Mouse (Mus musculus): ENCODE measurements around the gene Sik3.

Sik3 gene

GRCm38 (mm10) chr9:46012091-46013008 is at the start of gene Sik3, which contains the start of gene Pafah1b2:
Gene Sik3 (plus strand): TSS chr9:46012820.
Gene Pafah1b2 (minus strand): TSS chr9:46012690.
- DNase-seq = peak; percentile 98

- no peak for DNase-seq
Observed at GRCm38 (mm10) chr9:45963577-45963976, 49.0 kb upstream of the Sik3 start.

DNA sequence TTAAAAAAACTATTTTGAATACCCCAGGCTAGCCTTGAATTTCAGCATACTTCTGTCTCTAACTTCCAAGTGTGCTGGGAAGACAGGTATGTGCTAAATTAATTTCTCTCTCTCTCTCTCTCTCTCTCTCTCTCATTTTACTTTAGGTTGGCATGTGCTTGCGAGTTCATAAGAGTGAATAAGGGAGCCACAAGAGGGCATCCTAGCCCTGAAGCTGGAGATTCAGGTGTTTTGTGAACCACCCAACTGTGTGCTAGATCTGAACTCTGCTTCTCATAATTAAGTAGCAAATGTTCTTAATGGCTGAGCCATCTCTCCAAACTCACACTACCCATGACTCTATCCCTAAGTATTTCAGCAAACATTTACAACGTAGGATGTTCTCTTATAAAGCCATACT is 35.7 kb upstream of the Sik3 start:
- no peak for DNase-seq

DNA sequence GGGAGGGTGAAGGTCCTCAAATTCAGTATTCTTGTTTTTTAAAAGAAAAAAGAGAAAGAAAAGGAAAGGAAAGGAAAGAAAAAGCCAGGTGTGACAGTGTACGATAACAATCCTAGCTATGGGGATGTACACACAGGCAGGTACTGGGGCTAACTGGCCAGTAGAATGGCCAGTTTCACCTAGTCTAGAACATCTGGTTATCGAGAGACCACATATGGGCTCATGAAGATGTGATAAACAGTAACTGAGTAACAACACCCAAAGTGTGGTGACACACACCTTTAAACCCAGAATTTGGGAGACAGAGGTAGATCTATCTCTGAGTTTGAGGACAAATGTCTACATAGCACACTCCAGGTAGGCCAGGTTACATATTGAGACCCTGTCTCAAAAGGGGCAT is 32.8 kb upstream of the Sik3 start:
- DNase-seq = no peak

- DNase-seq = no peak
Observed at GRCm38 (mm10) chr9:45980611-45981010, 32.0 kb upstream of the Sik3 start.

GRCm38 (mm10) chr9:45981331-45981730 is 31.3 kb upstream of the Sik3 start:
- DNase-seq = no peak

DNA sequence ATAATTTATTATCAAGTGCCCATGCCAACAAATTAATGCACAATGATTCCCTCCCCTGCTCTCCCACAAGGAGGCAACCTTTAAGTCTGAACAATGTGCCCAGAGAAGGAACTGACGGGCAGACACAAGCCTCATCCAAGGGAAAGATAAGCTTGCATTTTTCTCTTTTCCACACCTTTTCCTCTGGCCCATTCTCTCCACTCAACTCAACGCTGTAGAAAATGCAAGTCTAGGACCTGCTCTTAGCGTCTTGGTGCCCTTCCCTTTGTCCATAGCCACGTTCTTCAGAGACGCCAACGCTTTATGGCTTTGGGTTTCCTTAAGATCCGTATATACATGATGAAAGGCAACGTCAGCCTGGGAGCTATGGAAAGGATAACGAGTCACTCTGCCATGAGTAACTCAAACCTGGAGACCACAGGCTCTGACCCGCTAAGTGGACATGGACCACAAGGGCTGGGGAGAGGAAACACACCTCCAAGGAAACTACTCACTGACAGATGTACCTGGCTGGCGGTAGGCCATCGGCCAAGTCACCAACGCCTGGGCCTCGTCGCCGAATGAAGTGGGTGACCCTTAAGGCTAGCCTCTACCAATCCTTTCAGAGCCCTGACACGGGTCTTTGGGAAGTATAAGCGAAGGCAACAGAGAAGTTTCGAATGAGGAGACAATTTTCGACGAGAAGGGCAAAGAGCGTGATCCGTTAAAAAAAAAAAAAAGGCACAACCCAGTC is 28.8 kb upstream of the Sik3 start:
- DNase-seq = peak; percentile 53

GRCm38 (mm10) chr9:45984409-45985228 is 28.0 kb upstream of the Sik3 start:
- peak; percentile 94 for DNase-seq

- peak; percentile 79 for DNase-seq
Observed at GRCm38 (mm10) chr9:45985229-45985567, 27.4 kb upstream of the Sik3 start.

DNA sequence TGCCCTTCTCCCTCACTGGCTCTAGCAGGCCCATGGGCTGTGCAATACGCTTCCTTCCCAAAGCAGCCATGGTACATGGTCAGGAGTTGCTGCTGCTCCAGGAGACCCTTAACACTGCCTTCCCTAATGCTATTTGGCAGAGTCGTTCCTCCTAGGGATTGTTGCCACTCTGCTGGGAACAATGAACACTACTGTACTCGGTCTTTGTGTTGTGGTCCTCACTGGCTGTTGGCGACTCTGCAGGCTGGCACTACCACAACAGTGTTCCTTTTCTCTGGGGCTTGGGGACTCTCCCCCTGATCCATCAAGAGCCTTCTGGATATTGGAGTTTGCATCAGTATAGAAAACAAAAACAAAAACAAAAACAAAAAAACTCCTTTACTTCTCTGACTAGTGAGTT is 13.6 kb upstream of the Sik3 start:
- DNase-seq = no peak

DNA sequence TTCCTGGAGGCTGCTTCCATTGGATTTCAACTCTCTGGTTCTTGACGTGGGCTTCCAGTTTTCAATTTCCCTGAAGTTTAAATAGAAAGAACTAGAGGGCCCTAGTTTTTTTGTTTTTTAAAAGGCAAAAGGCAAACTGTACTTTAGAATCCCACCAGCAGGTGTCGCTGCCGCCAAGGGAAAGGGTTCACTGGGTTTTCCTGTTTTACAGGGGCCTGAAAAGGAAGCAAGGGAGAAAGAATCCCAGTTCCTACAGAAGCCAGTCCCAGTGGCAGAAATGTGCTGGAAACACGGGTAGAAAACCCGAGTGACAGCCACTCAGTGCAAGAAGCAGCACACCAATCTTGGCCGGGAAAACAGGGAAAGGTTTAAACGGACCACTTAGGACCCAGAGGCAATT is 8.9 kb upstream of the Sik3 start:
- DNase-seq = peak; percentile 91

DNA sequence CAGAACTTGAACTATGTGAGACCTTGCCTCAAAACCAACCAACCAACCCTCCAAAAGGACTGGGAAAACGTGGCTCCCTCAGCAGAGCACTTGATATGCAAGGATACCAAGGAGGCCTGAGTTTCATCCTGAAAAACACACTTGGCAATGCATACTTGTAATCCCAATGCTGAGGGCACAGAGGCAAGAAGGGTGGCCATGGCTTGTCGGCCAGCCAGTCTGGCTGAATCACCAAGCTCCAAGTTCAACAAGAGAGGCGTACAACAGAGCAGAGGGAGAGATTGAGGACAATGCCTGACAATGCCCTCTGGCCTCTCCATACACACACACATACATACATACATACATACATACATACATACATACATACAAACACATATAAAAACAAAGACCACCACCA is 8.1 kb upstream of the Sik3 start:
- DNase-seq = no peak

DNA sequence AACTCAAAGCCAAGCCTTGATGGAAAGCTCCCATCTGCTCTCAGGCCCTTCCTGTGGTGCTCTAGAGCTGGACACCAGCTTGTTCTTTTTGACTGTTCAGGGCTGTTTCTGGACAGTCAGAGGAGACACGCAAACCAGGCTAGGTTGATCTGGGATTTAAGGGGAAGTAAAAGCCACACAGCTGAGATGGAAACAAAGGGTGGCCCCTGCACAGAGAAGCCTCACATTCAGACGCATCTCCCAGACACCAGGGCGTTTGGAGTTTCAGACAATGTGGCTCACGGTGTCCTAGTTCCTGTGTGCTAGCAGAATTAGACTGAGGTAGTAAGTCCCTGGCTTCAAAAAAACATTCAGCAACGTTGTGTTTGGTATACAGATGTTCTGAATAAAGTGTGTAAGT is 6.4 kb upstream of the Sik3 start:
- no peak for DNase-seq

DNA sequence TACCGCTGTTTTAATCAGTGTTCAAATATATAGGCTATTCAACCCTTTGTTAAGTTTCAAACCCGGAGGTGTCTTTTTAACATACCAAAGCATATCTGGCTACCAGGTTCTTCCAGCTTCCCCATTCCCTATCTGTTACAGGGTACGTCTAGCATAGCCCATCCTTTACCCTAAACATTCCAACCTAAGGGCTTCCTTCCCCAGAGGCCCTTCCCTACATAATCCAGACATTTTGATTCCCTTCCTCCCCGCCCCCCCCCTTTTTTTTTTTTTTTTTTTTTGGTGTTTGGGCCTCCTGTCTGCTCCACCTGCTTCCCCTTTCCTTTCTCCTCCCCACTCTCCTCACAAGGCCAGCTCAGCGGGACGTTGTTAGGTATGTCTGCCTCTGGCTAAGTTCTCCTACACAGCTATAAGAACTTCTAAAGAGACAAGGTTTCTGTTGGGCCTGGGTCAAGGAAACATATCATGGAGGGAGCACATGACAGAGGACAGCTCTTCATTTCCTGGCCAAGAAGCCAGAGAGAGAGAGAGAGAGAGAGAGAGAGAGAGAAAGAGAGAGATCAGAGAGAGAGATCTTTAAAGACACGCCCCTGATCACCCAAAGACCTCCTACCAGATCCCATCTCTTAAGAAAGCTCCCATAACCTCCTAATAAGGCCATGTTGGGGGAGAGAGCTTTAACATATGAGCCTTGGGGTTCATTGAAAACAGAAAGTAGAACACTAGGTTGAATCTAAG is 3.5 kb upstream of the Sik3 start:
- no peak for DNase-seq

DNA sequence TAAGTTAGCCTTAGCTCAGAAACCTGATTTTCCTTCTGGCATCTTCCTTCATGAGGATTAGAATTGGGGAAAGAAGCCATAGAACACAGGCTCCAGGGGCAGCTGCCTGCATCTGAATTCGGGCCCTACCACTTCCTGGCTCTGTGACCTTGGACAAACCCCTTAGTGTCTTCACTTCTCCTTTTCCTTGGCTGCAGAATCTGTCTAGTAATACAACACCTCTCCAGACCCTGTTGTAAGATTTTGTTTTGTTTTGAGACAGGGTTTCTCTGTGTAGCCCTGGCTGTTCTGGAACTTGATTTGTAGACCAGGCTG is 3.0 kb upstream of the Sik3 start:
- DNase-seq = no peak

- DNase-seq = no peak
Observed at GRCm38 (mm10) chr9:46011094-46011970, 1.3 kb upstream of the Sik3 start.

DNA sequence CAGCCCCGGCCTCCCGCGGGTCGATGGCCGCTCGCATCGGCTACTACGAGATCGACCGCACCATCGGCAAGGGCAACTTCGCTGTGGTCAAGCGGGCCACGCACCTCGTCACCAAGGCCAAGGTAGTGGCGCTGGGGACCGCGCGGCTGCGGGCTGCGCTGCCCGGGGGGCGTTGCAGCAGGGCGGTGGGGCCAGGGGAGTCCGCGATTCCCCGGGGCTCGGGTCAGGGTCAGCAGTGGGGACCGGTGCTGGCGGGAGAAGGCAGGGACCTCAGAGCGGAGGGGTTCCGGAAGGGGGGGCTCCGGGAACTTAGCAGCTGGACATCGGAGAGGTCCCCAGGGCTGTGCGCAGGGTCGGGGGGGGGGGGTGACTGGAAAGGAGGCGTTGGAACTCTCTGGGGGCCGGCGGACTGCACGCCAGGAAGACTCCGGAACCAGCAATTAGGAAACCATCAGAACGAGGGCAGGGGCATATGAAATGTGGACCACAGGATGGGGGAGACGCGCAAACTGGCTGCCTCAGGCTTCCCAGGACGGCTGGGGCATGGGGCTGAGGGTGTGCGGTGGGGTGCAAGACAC is 478 bp downstream of the Sik3 start:
- peak; percentile 72 for DNase-seq

DNA sequence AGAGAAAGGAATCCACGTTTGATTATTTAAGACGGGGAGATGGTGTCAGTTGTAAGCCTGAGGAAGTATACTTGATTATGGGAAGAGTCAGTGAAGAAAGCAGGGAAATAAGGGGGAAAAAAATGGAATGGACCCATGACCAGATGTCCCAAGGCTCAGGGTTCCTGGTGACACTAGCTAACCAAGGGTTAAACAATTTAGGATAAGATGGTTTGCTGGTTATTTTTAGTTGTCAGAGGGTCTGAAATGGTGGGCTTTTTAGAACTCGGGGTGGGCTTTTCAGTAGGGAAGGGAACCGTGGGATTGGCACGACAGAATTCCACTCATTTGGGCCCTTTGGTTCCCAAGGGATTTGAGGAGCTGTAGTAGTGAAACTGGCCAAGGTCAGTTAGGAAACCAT is 996 bp downstream of the Sik3 start:
- DNase-seq = no peak

DNA sequence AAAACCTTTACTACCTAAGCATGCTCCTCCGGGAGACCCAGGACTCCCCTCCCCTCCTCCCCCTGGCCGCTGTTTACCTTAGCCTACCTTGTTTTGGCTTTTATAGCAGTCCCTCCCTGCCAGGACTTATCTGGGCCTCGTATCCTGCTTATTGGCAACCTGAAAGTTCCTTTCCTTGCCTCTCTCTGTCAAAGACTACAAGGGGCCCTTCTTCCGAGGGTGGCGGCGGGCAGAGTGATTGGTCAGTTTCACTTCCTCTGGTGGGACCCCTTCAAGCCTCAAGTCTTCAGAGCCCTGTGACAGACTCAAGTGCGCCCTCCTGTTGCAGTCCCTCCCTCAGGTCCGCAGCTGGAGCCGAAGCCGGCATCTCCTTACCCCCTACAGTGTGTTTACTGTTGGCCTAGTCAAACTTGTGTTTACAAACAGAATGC is 1.6 kb downstream of the Sik3 start:
- DNase-seq = peak; percentile 75

- no peak for DNase-seq
Observed at GRCm38 (mm10) chr9:46015081-46015551, 2.5 kb downstream of the Sik3 start.

- DNase-seq = peak; percentile 85
Observed at GRCm38 (mm10) chr9:46015831-46016230, 3.2 kb downstream of the Sik3 start.
